Mouse (Mus musculus): ENCODE data around the gene A530084C06Rik. TPM values are rescaled to one million over a fixed set of nuclear protein-coding genes. Genes with fewer than 3 reads are reported as not detected.

A530084C06Rik gene
- polyA plus RNA-seq, 1 experiment from 2014 or later: not detected

GRCm38 (mm10) chr13:31555834-31556233 is 3.3 kb downstream of the A530084C06Rik start, which contains the start of gene Foxq1:
Foxq1 (plus strand) TSS chr13:31556134.
- H3K27me3 ChIP-seq (ENCODE audit: control insufficient read depth, insufficient read depth, low read length): peaks cover 67% of the 10 kb centered on the region
- H3K4me3 ChIP-seq (replicated peaks; ENCODE audit: low read depth, low read length): no peak within 1 kb of the TSS
- WGBS: 75% methylated on average over 4 of the region's 4 CpGs
- no peak within 1 kb of the TSS for H3K9ac ChIP-seq (replicated peaks; ENCODE audit: low read length)
- H3K4me2 ChIP-seq (ENCODE audit: low read length): no peak within 1 kb of the TSS
- H3K27ac ChIP-seq (replicated peaks; ENCODE audit: low read depth, low read length): no peak within 1 kb of the TSS
- peaks cover 12% of the 10 kb centered on the region; the same call in 1 of the 2 replicates for H3K4me1 ChIP-seq (ENCODE audit: control insufficient read depth, insufficient read depth, low read length)
- no peaks in the 10 kb centered on the region for H3K9me3 ChIP-seq (ENCODE audit: control insufficient read depth, low read length)
- ATAC-seq (ENCODE audit: low FRiP score, low TSS enrichment) (no peak), DNase-seq (no peak)
- H3K36me3 ChIP-seq (ENCODE audit: control insufficient read depth, insufficient read depth, low read length): no peaks in the 10 kb centered on the region

GRCm38 (mm10) chr13:31547610-31548009 is 11.5 kb downstream of the A530084C06Rik start:
- DNase-seq (no peak), ATAC-seq (ENCODE audit: low FRiP score, low TSS enrichment) (no peak)
- Histone ChIP-seq H3K27me3 (ENCODE audit: control insufficient read depth, insufficient read depth, low read length) (no peaks in the 10 kb centered on the region), H3K4me1 (ENCODE audit: control insufficient read depth, insufficient read depth, low read length) (no peaks in the 10 kb centered on the region), H3K4me3 (replicated peaks; ENCODE audit: low read depth, low read length) (no peak overlapping the region), H3K9me3 (ENCODE audit: control insufficient read depth, low read length) (no peaks in the 10 kb centered on the region), H3K36me3 (ENCODE audit: control insufficient read depth, insufficient read depth, low read length) (no peaks in the 10 kb centered on the region), H3K4me2 (ENCODE audit: low read length) (no peak overlapping the region), H3K9ac (replicated peaks; ENCODE audit: low read length) (no peak overlapping the region), H3K27ac (replicated peaks; ENCODE audit: low read depth, low read length) (no peak overlapping the region)
- 90% methylated on average over 9 of the region's 9 CpGs for WGBS

- DNase-seq (no peak), ATAC-seq (ENCODE audit: low FRiP score, low TSS enrichment) (no peak)
- WGBS: 91% methylated on average over 3 of the region's 3 CpGs
- H3K9ac ChIP-seq (replicated peaks; ENCODE audit: low read length): no peak overlapping the region
- H3K4me2 ChIP-seq (ENCODE audit: low read length): no peak overlapping the region
- H3K9me3 ChIP-seq (ENCODE audit: control insufficient read depth, low read length): no peaks in the 10 kb centered on the region
- no peak overlapping the region for H3K4me3 ChIP-seq (replicated peaks; ENCODE audit: low read depth, low read length)
- H3K27me3 ChIP-seq (ENCODE audit: control insufficient read depth, insufficient read depth, low read length): no peaks in the 10 kb centered on the region
- H3K36me3 ChIP-seq (ENCODE audit: control insufficient read depth, insufficient read depth, low read length): no peaks in the 10 kb centered on the region
- H3K27ac ChIP-seq (replicated peaks; ENCODE audit: low read depth, low read length): no peak overlapping the region
- no peaks in the 10 kb centered on the region for H3K4me1 ChIP-seq (ENCODE audit: control insufficient read depth, insufficient read depth, low read length)
These were observed 11.9 kb downstream of the A530084C06Rik start for GRCm38 (mm10) chr13:31547204-31547603.

GRCm38 (mm10) chr13:31546784-31547183 is 12.3 kb downstream of the A530084C06Rik start:
- no peak for ATAC-seq (ENCODE audit: low FRiP score, low TSS enrichment)
- 78% methylated on average over 2 of the region's 2 CpGs for WGBS

GRCm38 (mm10) chr13:31543021-31543420 is 16.1 kb downstream of the A530084C06Rik start:
- Histone ChIP-seq H3K4me2 (ENCODE audit: low read length) (no peak overlapping the region), H3K4me1 (ENCODE audit: control insufficient read depth, insufficient read depth, low read length) (no peaks in the 10 kb centered on the region), H3K9me3 (ENCODE audit: control insufficient read depth, low read length) (no peaks in the 10 kb centered on the region), H3K27ac (replicated peaks; ENCODE audit: low read depth, low read length) (no peak overlapping the region), H3K27me3 (ENCODE audit: control insufficient read depth, insufficient read depth, low read length) (no peaks in the 10 kb centered on the region), H3K36me3 (ENCODE audit: control insufficient read depth, insufficient read depth, low read length) (no peaks in the 10 kb centered on the region), H3K4me3 (replicated peaks; ENCODE audit: low read depth, low read length) (no peak overlapping the region), H3K9ac (replicated peaks; ENCODE audit: low read length) (no peak overlapping the region)
- DNase-seq (no peak), ATAC-seq (ENCODE audit: low FRiP score, low TSS enrichment) (no peak)
- WGBS: 93% methylated on average over 5 of the region's 5 CpGs

More at GRCm38 (mm10) chr13:31546784-31547183, 12.3 kb downstream of the A530084C06Rik start:
- Histone ChIP-seq H3K9ac (replicated peaks; ENCODE audit: low read length) (no peak overlapping the region), H3K36me3 (ENCODE audit: control insufficient read depth, insufficient read depth, low read length) (no peaks in the 10 kb centered on the region), H3K4me1 (ENCODE audit: control insufficient read depth, insufficient read depth, low read length) (no peaks in the 10 kb centered on the region), H3K9me3 (ENCODE audit: control insufficient read depth, low read length) (no peaks in the 10 kb centered on the region), H3K27me3 (ENCODE audit: control insufficient read depth, insufficient read depth, low read length) (no peaks in the 10 kb centered on the region), H3K27ac (replicated peaks; ENCODE audit: low read depth, low read length) (no peak overlapping the region), H3K4me3 (replicated peaks; ENCODE audit: low read depth, low read length) (no peak overlapping the region), H3K4me2 (ENCODE audit: low read length) (no peak overlapping the region)
- no peak for DNase-seq

- no peaks in the 10 kb centered on the region for H3K9me3 ChIP-seq (ENCODE audit: control insufficient read depth, low read length)
- no peak overlapping the region for H3K27ac ChIP-seq (replicated peaks; ENCODE audit: low read depth, low read length)
- ATAC-seq (ENCODE audit: low FRiP score, low TSS enrichment) (no peak), DNase-seq (no peak)
- H3K9ac ChIP-seq (replicated peaks; ENCODE audit: low read length): no peak overlapping the region
- 92% methylated on average over 4 of the region's 4 CpGs for WGBS
- H3K4me3 ChIP-seq (replicated peaks; ENCODE audit: low read depth, low read length): no peak overlapping the region
- H3K4me2 ChIP-seq (ENCODE audit: low read length): no peak overlapping the region
- no peaks in the 10 kb centered on the region for H3K36me3 ChIP-seq (ENCODE audit: control insufficient read depth, insufficient read depth, low read length)
- H3K4me1 ChIP-seq (ENCODE audit: control insufficient read depth, insufficient read depth, low read length): no peaks in the 10 kb centered on the region
- H3K27me3 ChIP-seq (ENCODE audit: control insufficient read depth, insufficient read depth, low read length): no peaks in the 10 kb centered on the region
These were observed 24.4 kb downstream of the A530084C06Rik start for GRCm38 (mm10) chr13:31534726-31535125.

GRCm38 (mm10) chr13:31531651-31532061 is 27.5 kb downstream of the A530084C06Rik start:
- H3K4me2 ChIP-seq (ENCODE audit: low read length): no peak overlapping the region
- H3K27me3 ChIP-seq (ENCODE audit: control insufficient read depth, insufficient read depth, low read length): no peaks in the 10 kb centered on the region
- H3K36me3 ChIP-seq (ENCODE audit: control insufficient read depth, insufficient read depth, low read length): no peaks in the 10 kb centered on the region
- no peaks in the 10 kb centered on the region for H3K9me3 ChIP-seq (ENCODE audit: control insufficient read depth, low read length)
- DNase-seq (no peak), ATAC-seq (ENCODE audit: low FRiP score, low TSS enrichment) (no peak)
- H3K9ac ChIP-seq (replicated peaks; ENCODE audit: low read length): no peak overlapping the region
- no peak overlapping the region for H3K4me3 ChIP-seq (replicated peaks; ENCODE audit: low read depth, low read length)
- H3K4me1 ChIP-seq (ENCODE audit: control insufficient read depth, insufficient read depth, low read length): no peaks in the 10 kb centered on the region
- WGBS: 57% methylated on average over 8 of the region's 8 CpGs
- no peak overlapping the region for H3K27ac ChIP-seq (replicated peaks; ENCODE audit: low read depth, low read length)

- Histone ChIP-seq H3K36me3 (ENCODE audit: control insufficient read depth, insufficient read depth, low read length) (no peaks in the 10 kb centered on the region), H3K27me3 (ENCODE audit: control insufficient read depth, insufficient read depth, low read length) (no peaks in the 10 kb centered on the region), H3K4me2 (ENCODE audit: low read length) (no peak overlapping the region), H3K9me3 (ENCODE audit: control insufficient read depth, low read length) (no peaks in the 10 kb centered on the region), H3K27ac (replicated peaks; ENCODE audit: low read depth, low read length) (no peak overlapping the region), H3K4me3 (replicated peaks; ENCODE audit: low read depth, low read length) (no peak overlapping the region), H3K9ac (replicated peaks; ENCODE audit: low read length) (no peak overlapping the region), H3K4me1 (ENCODE audit: control insufficient read depth, insufficient read depth, low read length) (no peaks in the 10 kb centered on the region)
- ATAC-seq (ENCODE audit: low FRiP score, low TSS enrichment): no peak
- no peak for DNase-seq
- 87% methylated on average over 5 of the region's 5 CpGs for WGBS
These were observed 27.9 kb downstream of the A530084C06Rik start for GRCm38 (mm10) chr13:31531186-31531585.

- no peaks in the 10 kb centered on the region for H3K27me3 ChIP-seq (ENCODE audit: control insufficient read depth, insufficient read depth, low read length)
- DNase-seq: no peak
- H3K4me1 ChIP-seq (ENCODE audit: control insufficient read depth, insufficient read depth, low read length): no peaks in the 10 kb centered on the region
- ATAC-seq (ENCODE audit: low FRiP score, low TSS enrichment): 0 out of 2 replicates have a peak, but pooled peaks have one; percentile 27
- H3K9ac ChIP-seq (replicated peaks; ENCODE audit: low read length): no peak overlapping the region
- no peaks in the 10 kb centered on the region for H3K36me3 ChIP-seq (ENCODE audit: control insufficient read depth, insufficient read depth, low read length)
- no peak overlapping the region for H3K4me2 ChIP-seq (ENCODE audit: low read length)
- H3K9me3 ChIP-seq (ENCODE audit: control insufficient read depth, low read length): no peaks in the 10 kb centered on the region
- no peak overlapping the region for H3K27ac ChIP-seq (replicated peaks; ENCODE audit: low read depth, low read length)
- no peak overlapping the region for H3K4me3 ChIP-seq (replicated peaks; ENCODE audit: low read depth, low read length)
- WGBS: 95% methylated on average over 4 of the region's 4 CpGs
These were observed 34.2 kb downstream of the A530084C06Rik start for GRCm38 (mm10) chr13:31524976-31525375.
